Mouse (Mus musculus): ENCODE results near the gene Six2.

GRCm38 (mm10) chr17:85681741-85682140 lies 6.3 kb downstream of the Six2 start:
- TF ChIP-seq CTCF (IDR thresholded peaks at IDR 0.05; ENCODE audit: extremely low read depth, insufficient read depth, insufficient read length, insufficient replicate concordance), result no peak
- no peak for TF ChIP-seq POLR2A (IDR thresholded peaks at IDR 0.05; ENCODE audit: low read depth, low read length)
